Mouse (Mus musculus) layer of hippocampus, adult 2 months (tissue): Measurements from ENCODE around the gene Tomm20l. TPM values are rescaled to one million over a fixed set of nuclear protein-coding genes. Genes with fewer than 3 reads are reported as not detected.
"Not testable (repeated sequence)": the region's sequence is repeated elsewhere in the genome, so short reads cannot be mapped to it uniquely, and the experiment has no call there.

ENCODE experiments used
- DNase-seq, 2 experiments: peaks; one replicate each; pipeline ENCODE4 v3.0.0; 2022; ENCODE audit warnings: low spot score in 2 of 2
- H3K27ac ChIP-seq: fragments of 200-600 bp; 2 replicates; pipeline ENCODE4 v1.8.1; 2022
- H3K4me3 ChIP-seq: fragments of 200-600 bp; 2 replicates; pipeline ENCODE4 v1.8.1; 2022; ENCODE audit warnings: mild to moderate bottlenecking
- CTCF ChIP-seq: fragments of 200-600 bp; conservative IDR thresholded peaks from 2 replicates; pipeline ENCODE4 v1.8.1; 2022; ENCODE audit warnings: antibody characterized with exemption, mild to moderate bottlenecking, moderate library complexity
- long read RNA-seq, 2 experiments: library from polyadenylated mRNA; stranded (forward); transcript quantifications; one replicate each; pipeline ENCODE4 v2.0.0; 2021; ENCODE audit warnings: borderline mapping rate in 2 of 2
- total RNA-seq, 2 experiments: library from RNA; stranded (reverse); gene quantifications; 2 replicates each; pipeline ENCODE4 v1.2.3; 2021

Tomm20l gene
- not detected for total RNA-seq
- long read RNA-seq, experiment 1, result 0 reads
- long read RNA-seq, experiment 2, partial matches to known transcripts, result 0 of 1 reads
- long read RNA-seq, experiment 2, other reads (novel, unspliced or antisense), result 1 of 1 reads

- Histone ChIP-seq H3K27ac (no peak within 1 kb of the TSS), H3K4me3 (peak within 1 kb of the TSS; percentile 35)
- DNase-seq, result no peak
- peak; percentile 59 for TF ChIP-seq CTCF
Measured at GRCm38 (mm10) chr12:71111331-71111730, at the start of gene Tomm20l. Tomm20l (plus strand) TSS chr12:71111428.

GRCm38 (mm10) chr12:71069846-71070245 is 41.4 kb upstream of the Tomm20l start:
- Histone ChIP-seq H3K4me3 (no peak overlapping the region), H3K27ac (no peak overlapping the region)
- TF ChIP-seq CTCF, result no peak
- no peak for DNase-seq

- Histone ChIP-seq H3K4me3 (no peak overlapping the region), H3K27ac (peak overlapping the region; percentile 18; the same call in 1 of the 2 replicates)
- TF ChIP-seq CTCF, result no peak
- no peak for DNase-seq
Measured at GRCm38 (mm10) chr12:71072048-71072447, 39.2 kb upstream of the Tomm20l start.

DNA sequence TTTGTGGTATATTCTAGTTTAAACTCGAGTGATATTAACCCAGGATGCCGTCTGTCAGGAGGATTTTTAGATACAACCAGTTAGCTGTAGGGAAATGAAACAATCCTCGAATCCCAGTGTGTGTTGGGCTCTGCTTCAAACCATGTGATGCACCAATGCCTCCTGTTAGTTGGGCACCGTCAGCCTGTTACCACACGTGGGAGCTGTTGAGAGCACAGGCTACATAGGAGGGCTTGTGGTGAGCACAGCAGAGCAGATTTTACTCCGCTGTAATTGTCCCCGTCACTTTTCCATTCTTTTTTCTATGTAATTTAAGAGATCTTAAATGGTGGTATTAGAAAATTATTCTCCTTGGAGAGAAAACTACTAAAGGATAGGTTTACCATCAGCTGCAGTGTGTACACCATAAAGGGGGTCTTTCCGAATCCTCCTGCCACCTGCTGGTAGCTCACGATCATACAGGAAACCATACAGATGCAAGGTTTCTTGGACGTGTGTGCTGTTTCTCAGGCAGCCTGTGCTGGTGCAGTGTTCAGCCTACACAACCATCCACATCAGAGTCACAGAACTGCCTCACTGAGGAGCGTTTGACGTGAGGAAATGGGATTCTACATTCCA is 38.0 kb upstream of the Tomm20l start:
- Histone ChIP-seq H3K4me3 (no peak overlapping the region), H3K27ac (peak overlapping the region; percentile 47; the same call in 1 of the 2 replicates)
- peak; percentile 45 to 48 for DNase-seq
- peak; percentile 75 for TF ChIP-seq CTCF

GRCm38 (mm10) chr12:71086331-71086730 is 24.9 kb upstream of the Tomm20l start:
- no peak for TF ChIP-seq CTCF
- H3K27ac ChIP-seq, result no peak overlapping the region
- DNase-seq, result no peak
- no peak overlapping the region for H3K4me3 ChIP-seq

- H3K4me3 ChIP-seq, DNase-seq, H3K27ac ChIP-seq: not testable (repeated sequence)
Measured at GRCm38 (mm10) chr12:71104275-71104674, 7.0 kb upstream of the Tomm20l start.

- H3K27ac ChIP-seq, result no peak overlapping the region
- no peak for TF ChIP-seq CTCF
- H3K4me3 ChIP-seq, result no peak overlapping the region
- no peak for DNase-seq
Measured at GRCm38 (mm10) chr12:71107216-71107771, 3.9 kb upstream of the Tomm20l start.

- TF ChIP-seq CTCF, result no peak
- no peak overlapping the region for H3K4me3 ChIP-seq
Measured at GRCm38 (mm10) chr12:71113074-71113473, 1.8 kb downstream of the Tomm20l start.

GRCm38 (mm10) chr12:71113675-71114288 is 2.6 kb downstream of the Tomm20l start:
- no peak for TF ChIP-seq CTCF
- Histone ChIP-seq H3K4me3 (peak overlapping the region; percentile 22; the same call in 1 of the 2 replicates), H3K27ac (peak overlapping the region; percentile 79)
- DNase-seq, result peak; percentile 49 to 66

More at GRCm38 (mm10) chr12:71113074-71113473, 1.8 kb downstream of the Tomm20l start:
- DNase-seq, result no peak
- peak overlapping the region; percentile 79 for H3K27ac ChIP-seq

GRCm38 (mm10) chr12:71116411-71116810 is 5.2 kb downstream of the Tomm20l start:
- Histone ChIP-seq H3K4me3 (no peak overlapping the region), H3K27ac (no peak overlapping the region)
- DNase-seq, result no peak
- TF ChIP-seq CTCF, result no peak

GRCm38 (mm10) chr12:71122731-71123130 is 11.5 kb downstream of the Tomm20l start:
- Histone ChIP-seq H3K4me3 (no peak overlapping the region), H3K27ac (no peak overlapping the region)
- DNase-seq, result no peak
- TF ChIP-seq CTCF, result no peak

DNA sequence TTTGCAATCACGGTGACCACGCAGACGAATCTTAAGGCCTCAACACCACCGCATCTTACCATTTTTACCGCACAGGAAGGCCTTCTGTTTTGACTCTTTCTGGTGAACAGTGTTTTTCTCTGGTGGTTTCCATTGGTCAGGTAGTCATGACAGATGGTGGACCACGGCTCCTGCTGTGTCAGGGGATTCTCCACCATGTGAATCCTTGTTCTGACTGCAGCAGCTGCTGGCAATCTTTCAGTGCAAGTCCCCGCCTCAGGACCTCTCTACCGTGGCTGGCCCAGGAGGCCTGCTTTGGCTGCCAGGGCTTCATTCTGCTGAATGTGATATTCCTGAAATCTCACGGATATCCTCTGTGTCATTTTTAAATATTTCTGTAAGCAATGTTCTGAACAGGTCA is 12.1 kb downstream of the Tomm20l start:
- H3K27ac ChIP-seq, result no peak overlapping the region
- H3K4me3 ChIP-seq, result no peak overlapping the region
- no peak for TF ChIP-seq CTCF
- no peak for DNase-seq

DNA sequence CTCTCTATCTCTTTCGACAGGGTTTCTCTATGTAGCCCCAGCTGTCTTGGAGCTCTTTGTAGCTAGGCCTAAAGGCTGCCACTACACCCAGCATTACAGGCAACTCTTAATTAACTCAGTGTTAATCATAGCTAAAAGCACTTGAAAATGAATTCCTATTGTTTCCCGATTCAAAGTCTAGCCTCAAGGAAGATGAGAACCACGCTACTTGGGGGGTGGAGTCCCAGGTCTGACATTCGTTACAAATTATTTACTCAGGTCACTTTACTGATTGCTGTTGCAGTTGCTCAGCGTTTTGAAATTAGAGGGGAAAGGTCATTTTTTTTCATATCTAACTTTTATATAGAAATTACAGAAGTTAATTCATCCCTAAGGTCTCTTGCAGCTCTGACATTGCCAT is 24.4 kb downstream of the Tomm20l start:
- Histone ChIP-seq H3K4me3 (peak overlapping the region; percentile 97), H3K27ac (peak overlapping the region; percentile 99; the same call in 1 of the 2 replicates)
- no peak for TF ChIP-seq CTCF
- no peak for DNase-seq
